10 mouse cellular contexts compared by ENCODE assay signal in the genomic region with DNA sequence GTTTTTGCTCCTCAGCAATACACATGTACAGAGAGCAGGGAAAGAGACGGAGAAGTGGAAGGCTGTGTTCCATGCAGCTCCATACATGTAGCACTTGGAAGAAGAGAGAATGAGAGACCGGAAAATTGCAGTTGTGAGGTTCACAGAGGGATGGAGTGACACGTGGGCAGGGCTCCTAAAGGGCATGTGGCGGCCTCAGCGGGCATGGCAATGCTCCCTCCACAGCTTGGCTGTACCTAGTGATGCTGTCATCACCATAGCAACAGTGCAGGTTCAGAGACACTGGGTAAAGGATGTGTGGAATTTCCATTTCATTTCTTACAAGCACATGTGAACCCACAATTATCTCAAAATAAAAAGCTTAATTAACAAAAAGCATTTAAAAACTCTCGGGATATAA. TPM values are rescaled to one million over a fixed set of nuclear protein-coding genes. Genes with fewer than 3 reads are reported as not detected.
DNase-seq lines count a peak whose midpoint lies in the region; ATAC-seq and TF ChIP-seq lines count a peak whose summit lies in the region.
"Had no signal": no experiment of that assay in that cellular context is flagged by ENCODE, and none has a peak within 500 bp of the region (broad histone marks: within the 10 kb centered on the region; RNA-seq: fewer than 3 reads in every experiment).

No protein-coding gene starts in this region.

- no peaks in the 10 kb centered on the region for H3K27me3 ChIP-seq in hindbrain, embryonic 10.5 days (ENCODE audit: insufficient read depth, poor library complexity, severe bottlenecking)
- no peaks in the 10 kb centered on the region for H3K27me3 ChIP-seq in midbrain, embryonic 13.5 days

- no peak overlapping the region for H3K9ac ChIP-seq in midbrain, embryonic 13.5 days (replicated peaks)

- peaks cover 81% of the 10 kb centered on the region for H3K4me1 ChIP-seq in hindbrain, embryonic 10.5 days (replicated peaks)
- peaks cover 55% of the 10 kb centered on the region for H3K4me1 ChIP-seq in midbrain, embryonic 13.5 days (replicated peaks)
- H3K4me1 ChIP-seq in lung, adult 2 months (ENCODE audit: control insufficient read depth, insufficient read depth, low read length), result peaks cover 13% of the 10 kb centered on the region

- peak overlapping the region; percentile 75 for H3K27ac ChIP-seq in hindbrain, embryonic 10.5 days
- peak overlapping the region; percentile 76 for H3K27ac ChIP-seq in midbrain, embryonic 13.5 days

- peak; percentile 86 for ATAC-seq in midbrain, embryonic 13.5 days

- TF ChIP-seq CTCF in lung, adult 2 months (IDR thresholded peaks at IDR 0.05; ENCODE audit: insufficient read depth, low read length), result no peak

- TF ChIP-seq POLR2A in lung, adult 2 months (IDR thresholded peaks at IDR 0.05; ENCODE audit: borderline replicate concordance, extremely low read depth, low read depth, low read length), result no peak

- H3K9me3 ChIP-seq in hindbrain, embryonic 10.5 days, result no peaks in the 10 kb centered on the region
- H3K9me3 ChIP-seq in midbrain, embryonic 13.5 days, result no peaks in the 10 kb centered on the region

- H3K36me3 ChIP-seq in hindbrain, embryonic 10.5 days, result no peaks in the 10 kb centered on the region
- H3K36me3 ChIP-seq in midbrain, embryonic 13.5 days, result no peaks in the 10 kb centered on the region

- H3K4me2 ChIP-seq in midbrain, embryonic 13.5 days (replicated peaks), result no peak overlapping the region

- DNase-seq in cerebellum, adult 11-12 months, result peak; percentile 16
- no peak for DNase-seq in cerebellum, postnatal 4 days (ENCODE audit: low spot score in 2 of 2)
- peak; percentile 18 for DNase-seq in cerebellum, adult 9-11 months
- DNase-seq in hindbrain, embryonic 10.5 days (ENCODE audit: low spot score), result no peak
- DNase-seq in adrenal gland, postnatal 14 days, result no peak
- DNase-seq in lung, adult 2 months, result no peak
- DNase-seq in layer of hippocampus, adult 18-20 months (ENCODE audit: low spot score in 2 of 2), result no peak

- no peak overlapping the region for H3K4me3 ChIP-seq in hindbrain, embryonic 10.5 days
- no peak overlapping the region for H3K4me3 ChIP-seq in midbrain, embryonic 13.5 days (replicated peaks)
- no peak overlapping the region for H3K4me3 ChIP-seq in lung, adult 2 months (replicated peaks; ENCODE audit: extremely low read depth, low read depth, low read length)

- WGBS in hindbrain, embryonic 10.5 days, result 51% methylated on average over 6 of the region's 6 CpGs
- WGBS in midbrain, embryonic 13.5 days, result 33% methylated on average over 6 of the region's 6 CpGs
- 90% methylated on average over 6 of the region's 6 CpGs for WGBS in lung, adult 2 months

RNA-seq across cellular contexts. Expression of gene Cep41, which starts 15.1 kb away (rescaled TPM):
- polyA plus RNA-seq in hindbrain, embryonic 10.5 days (2016; fragmentation: Nextera tagmentation; extraction: Ambion mirVana), result 16.0 and 19.0 TPM in 2 replicates
- polyA plus RNA-seq in midbrain, embryonic 13.5 days (2015; fragmentation: Nextera tagmentation; extraction: Ambion mirVana), result 15.5 and 17.1 TPM in 2 replicates
- 6.8 and 8.2 TPM in 2 replicates for total RNA-seq in adrenal gland, postnatal 14 days (2021)
- 3.7 and 4.6 TPM in 2 replicates for polyA plus RNA-seq in lung, adult 2 months (2012; rRNA removed)
- 1 to 10 TPM; 5.3 to 6.0 TPM for total RNA-seq in layer of hippocampus, adult 18-20 months (2021)

RNA-seq across cellular contexts. Expression of gene Cpa1, which starts 39.5 kb away (rescaled TPM):
- 0.14 and 0.16 TPM in 2 replicates for polyA plus RNA-seq in hindbrain, embryonic 10.5 days (2016; fragmentation: Nextera tagmentation; extraction: Ambion mirVana)
- 0.63 and 0.79 TPM in 2 replicates for polyA plus RNA-seq in midbrain, embryonic 13.5 days (2015; fragmentation: Nextera tagmentation; extraction: Ambion mirVana)
- 0.30 TPM in 1 of 2 replicates, not detected in the other for total RNA-seq in adrenal gland, postnatal 14 days (2021)
- polyA plus RNA-seq in lung, adult 2 months (2012; rRNA removed), result 0.39 and 4.3 TPM in 2 replicates
- not detected for total RNA-seq in layer of hippocampus, adult 18-20 months (2021)
- total RNA-seq: hematopoietic stem cell, adult 5-6 weeks; megakaryocyte progenitor cell, adult 5-6 weeks had no signal

RNA-seq across cellular contexts. Expression of gene Mest, which starts 44.9 kb away (rescaled TPM):
- 1,257 and 1,613 TPM in 2 replicates for polyA plus RNA-seq in hindbrain, embryonic 10.5 days (2016; fragmentation: Nextera tagmentation; extraction: Ambion mirVana)
- polyA plus RNA-seq in midbrain, embryonic 13.5 days (2015; fragmentation: Nextera tagmentation; extraction: Ambion mirVana), result 409 and 424 TPM in 2 replicates
- 73.3 and 85.6 TPM in 2 replicates for total RNA-seq in adrenal gland, postnatal 14 days (2021)
- polyA plus RNA-seq in lung, adult 2 months (2012; rRNA removed), result 108 and 160 TPM in 2 replicates
- total RNA-seq in layer of hippocampus, adult 18-20 months (2021), result 10 to 100 TPM; 44.9 to 49.3 TPM

Comparison
In these comparisons a context has a peak if more than half of its experiments do, and no peak if none do; other contexts are left out.
1. DNase-seq: peak in cerebellum, adult 11-12 months (single experiment) and cerebellum, adult 9-11 months (single experiment); none in cerebellum, postnatal 4 days (0 of 2), hindbrain, embryonic 10.5 days (single experiment), adrenal gland, postnatal 14 days (single experiment), lung, adult 2 months (single experiment) and layer of hippocampus, adult 18-20 months (0 of 2).